Mouse (Mus musculus) right cerebral cortex, postnatal 10 days (tissue): ENCODE results near the gene Rapgef2.
"Not testable (repeated sequence)": the region's sequence is repeated elsewhere in the genome, so short reads cannot be mapped to it uniquely, and the experiment has no call there.

ENCODE experiments used
- DNase-seq, 2 experiments: peaks; one replicate each; pipeline ENCODE4 v3.0.0; 2021; ENCODE audit warnings: low spot score in 2 of 2

Rapgef2 gene

GRCm38 (mm10) chr3:79203821-79204220, 82.5 kb downstream of the Rapgef2 start:
- DNase-seq = no peak

DNA sequence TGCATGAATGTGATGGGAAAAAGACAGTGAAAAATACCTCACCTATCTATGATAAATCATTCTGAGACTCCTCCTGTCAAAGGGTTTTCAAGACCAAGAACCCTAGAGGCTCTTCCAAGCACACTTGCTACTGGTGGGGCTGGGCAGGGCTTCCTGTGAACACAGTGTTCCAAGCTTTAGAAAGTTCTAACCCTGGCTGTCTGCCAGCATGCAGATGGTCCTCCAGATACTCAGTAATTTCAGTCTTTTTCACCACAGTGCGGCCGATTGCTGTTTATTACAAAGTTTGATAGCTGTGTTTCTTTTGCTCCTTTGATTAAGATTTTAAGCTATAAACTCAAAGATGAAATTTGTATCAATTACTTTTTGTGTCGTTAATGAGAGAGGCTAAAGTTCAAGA, 83.1 kb downstream of the Rapgef2 start:
- peak; percentile 81 for DNase-seq

DNA sequence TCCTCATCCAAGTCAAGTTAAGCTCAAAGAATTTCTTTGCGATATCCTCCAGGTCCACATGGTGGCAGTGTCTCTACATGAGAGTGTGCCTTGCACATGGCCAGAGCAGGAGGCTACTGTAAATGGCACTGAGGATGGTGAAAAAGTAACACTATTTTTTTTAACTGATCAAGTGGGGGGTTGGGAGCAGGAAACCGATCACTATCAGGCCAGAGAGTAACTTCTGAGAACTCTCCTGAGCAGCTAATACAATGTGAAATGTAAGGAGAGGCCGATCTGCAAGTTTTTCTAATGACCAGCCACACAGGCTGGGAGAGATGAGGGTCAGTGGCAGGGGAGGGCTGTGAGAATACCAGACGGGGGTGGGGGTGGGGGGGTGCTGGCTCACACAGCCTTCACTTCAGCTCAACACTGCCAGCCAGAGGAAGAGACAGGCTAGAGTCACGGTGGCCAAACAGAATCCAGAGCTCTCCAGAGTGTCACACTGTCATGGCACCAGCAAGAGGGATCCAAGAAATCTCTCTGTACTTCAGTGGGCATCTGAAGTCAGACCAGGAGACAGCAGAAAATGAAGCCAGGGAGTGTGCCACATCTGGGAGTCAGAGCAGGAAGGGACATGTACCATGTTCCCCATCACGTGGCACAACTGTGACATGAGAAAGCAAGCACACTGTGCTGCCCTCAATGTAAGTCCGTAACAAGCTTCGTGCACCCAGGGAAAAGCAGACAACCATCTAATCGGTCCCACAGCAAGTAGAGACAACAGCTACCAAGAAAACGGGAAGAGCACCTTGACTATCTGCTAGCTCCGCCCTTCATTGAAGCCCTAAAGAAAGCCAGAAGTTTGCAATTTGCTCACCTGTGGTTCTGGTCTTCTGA, 83.8 kb downstream of the Rapgef2 start:
- peak; percentile 84 to 86 for DNase-seq

DNA sequence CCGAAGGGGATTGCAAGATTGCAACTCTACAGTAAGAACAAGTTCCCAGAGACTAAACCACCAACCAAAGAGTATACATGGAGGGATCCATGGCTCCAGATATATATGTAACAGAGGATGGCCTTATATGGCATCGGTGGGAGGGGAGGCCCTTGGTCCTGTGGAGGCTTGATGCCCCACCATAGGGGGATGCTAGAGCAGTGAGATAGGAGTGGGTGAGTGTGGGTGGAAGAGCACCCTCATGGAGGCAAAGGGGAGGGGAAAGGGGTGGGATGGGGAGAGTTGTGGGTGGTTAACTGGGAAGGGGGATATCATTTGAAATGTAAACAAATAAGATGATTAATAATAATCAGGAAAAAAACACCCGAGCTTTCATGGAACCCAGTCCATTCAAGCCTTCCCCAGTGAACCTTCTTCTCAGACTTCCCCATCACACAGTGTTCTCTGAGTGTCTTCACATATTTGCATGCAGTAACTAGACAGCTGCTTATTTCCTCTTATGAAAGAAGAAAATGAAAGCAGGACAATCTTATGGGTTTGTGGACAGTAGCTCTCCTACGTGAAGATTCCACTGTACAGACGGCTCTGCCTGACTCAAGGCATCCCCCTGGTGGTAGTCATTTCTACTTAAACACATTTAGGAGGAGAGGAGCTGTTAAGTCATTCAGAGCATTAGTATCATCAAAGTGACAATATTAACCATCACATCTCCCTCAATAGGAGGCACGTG, 89.4 kb downstream of the Rapgef2 start:
- peak; percentile 64 to 75 for DNase-seq

DNA sequence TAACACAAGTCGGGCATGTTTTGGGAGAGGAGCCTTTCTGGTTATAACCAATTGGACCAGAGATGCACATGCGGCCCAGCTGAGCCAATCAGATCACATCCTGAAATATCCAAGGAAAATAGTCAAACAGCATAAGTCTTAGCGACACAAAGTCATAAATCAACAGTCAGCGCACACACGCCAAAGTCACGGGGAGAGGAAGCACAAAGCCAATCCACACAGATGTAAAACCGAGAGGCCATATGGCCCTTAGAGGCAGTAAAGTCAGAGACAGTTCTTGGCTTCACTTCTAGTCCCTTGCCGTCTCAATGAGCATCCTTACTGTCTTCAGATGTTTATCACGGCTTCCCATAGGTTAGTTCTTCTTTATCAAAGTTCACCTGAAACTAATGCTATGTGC, 91.0 kb downstream of the Rapgef2 start:
- DNase-seq = no peak

GRCm38 (mm10) chr3:79194111-79194793, 92.1 kb downstream of the Rapgef2 start:
- DNase-seq = no peak

DNA sequence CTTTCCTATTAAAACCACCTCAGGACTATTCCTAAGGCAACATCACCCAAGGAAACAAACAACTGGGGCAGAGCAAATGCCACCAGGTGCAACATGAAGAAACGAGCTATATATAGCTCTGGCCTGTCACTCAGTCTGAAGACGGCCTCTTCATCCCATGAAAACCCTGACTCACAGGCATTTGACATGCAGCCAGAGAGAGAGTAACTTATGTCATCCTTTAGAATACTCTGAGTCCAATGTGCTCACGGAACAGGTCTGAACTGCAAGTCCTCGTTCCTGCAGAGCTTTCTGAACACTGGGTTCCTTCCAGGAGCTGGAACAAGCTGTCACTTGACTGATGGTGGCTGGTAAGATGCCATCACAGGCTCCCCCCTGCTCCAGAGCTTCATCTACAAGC, 93.3 kb downstream of the Rapgef2 start:
- no peak for DNase-seq

- DNase-seq = no peak
Measured at GRCm38 (mm10) chr3:79191981-79192380, 94.3 kb downstream of the Rapgef2 start.

DNA sequence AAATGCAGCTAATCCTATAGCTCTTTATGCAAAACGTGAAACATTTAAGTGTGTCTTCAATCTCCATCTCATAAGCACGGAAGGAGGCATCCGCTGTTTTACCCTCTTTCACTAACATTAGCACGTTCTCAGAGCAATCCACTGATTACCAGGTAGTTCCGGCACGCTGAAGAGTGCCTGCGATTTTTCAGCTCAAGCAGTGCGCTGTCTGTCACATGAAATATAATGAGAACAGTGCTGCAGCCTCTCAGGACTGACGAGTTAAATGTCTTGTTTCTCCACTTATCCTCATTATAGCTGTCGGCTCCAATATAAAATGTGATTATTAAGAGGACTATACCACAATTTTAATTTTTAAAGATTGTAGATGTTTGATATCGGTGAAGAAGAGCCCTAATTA, 94.8 kb downstream of the Rapgef2 start:
- DNase-seq = no peak

DNA sequence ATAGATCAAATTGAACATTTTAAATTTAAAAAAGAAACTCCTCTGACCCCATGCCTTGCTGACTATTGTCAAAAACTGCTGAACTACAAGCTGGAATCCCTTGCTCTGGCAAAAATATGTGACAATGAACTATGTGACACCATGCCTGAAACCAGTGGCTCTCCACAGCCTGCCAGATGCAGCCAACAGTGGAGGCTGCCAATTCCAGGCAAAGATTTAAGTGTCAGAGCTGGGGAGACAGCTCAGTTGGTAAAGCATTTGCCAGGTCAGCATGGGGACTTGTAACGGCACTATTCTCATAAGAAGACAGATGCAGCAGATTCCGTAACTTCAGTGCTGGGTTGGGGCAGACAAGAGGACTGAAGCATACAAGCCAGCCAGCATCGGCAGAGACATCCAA, 95.9 kb downstream of the Rapgef2 start:
- DNase-seq = no peak

DNA sequence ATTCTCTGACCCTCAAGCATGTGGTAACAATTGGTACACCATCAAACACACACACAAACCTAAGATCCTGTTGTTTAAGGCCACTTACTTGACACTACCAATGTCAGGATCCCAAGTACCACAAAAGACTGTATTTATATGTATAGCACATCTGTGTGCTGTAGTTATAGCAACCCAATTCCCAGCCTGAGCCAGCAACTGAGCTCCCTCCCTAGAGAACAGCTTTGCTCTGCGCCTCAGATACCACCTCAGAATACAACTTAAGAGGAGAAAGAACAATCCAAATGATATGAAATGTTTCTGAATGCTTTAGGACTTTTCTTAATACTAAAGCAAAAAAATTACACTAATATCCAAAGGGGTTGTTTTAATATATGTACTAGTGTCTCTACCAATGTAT, 98.4 kb downstream of the Rapgef2 start:
- no peak for DNase-seq

- no peak for DNase-seq
Measured at GRCm38 (mm10) chr3:79182290-79182689, 104.0 kb downstream of the Rapgef2 start.

DNA sequence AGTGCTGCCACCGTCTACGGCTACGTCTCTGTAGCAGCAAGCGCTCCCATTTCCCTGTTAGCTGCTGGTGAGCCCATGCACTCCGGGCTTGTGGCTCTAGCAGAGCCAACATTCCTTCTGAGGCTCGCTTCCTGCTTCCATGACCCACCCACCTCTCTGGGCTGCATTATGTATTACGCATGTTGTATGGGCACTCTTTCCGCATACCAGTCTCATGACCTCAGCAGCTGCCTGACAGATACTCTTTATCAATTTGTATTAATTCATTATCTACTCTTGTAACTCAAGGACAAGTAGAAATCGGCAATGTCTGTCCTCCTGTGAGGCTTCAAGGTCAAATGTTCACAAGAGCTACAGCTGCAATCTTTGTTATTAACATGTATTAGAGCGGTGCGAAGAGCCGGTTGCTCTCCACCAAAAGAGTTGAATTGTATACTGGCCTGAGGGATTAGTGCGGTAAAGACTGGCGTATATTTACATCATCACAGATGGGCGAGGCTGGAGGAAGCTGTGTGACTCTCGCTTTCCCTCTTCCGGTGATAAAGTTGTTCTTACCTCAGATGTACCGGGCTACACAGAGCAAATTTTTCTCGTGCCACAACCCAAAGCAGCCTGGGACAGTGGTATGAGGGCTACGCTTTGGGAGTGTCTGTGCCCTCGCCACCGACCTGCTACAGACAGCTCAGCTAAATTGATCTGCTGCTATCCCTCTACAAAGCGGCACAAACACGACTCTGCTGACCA, 104.9 kb downstream of the Rapgef2 start:
- peak in 1 of 2 experiments; percentile 26 for DNase-seq

GRCm38 (mm10) chr3:79180086-79180485, 106.2 kb downstream of the Rapgef2 start:
- peak in 1 of 2 experiments; percentile 16 for DNase-seq

DNA sequence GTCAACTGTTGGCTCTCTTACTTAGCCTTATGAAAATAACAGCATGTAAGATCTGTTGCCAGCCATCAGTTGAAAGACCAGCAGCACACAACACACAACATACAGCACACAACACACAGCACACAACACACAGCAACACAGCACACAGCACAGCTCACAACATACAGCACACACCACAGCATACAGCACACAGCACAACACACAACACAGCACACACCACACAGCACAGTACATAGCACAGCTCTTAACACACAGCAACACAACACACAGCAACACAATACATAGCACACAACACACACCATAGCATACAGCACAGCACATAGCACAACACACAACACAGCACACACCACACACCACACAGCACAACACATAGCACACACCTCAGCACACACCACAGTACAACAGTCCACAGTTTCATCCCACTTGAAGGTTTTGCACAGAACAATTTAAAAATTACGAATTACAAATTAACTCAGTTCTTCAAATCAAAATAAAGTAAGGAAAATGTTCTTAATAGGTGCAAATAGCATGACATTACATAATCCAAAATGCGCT, 106.7 kb downstream of the Rapgef2 start:
- peak in 1 of 2 experiments; percentile 15 for DNase-seq

- DNase-seq = peak in 1 of 2 experiments; percentile 23
Measured at GRCm38 (mm10) chr3:79178708-79179107, 107.6 kb downstream of the Rapgef2 start.

- no peak for DNase-seq
Measured at GRCm38 (mm10) chr3:79178070-79178469, 108.2 kb downstream of the Rapgef2 start.

- no peak for DNase-seq
Measured at GRCm38 (mm10) chr3:79177136-79177870, 109.0 kb downstream of the Rapgef2 start.

- no peak for DNase-seq
Measured at GRCm38 (mm10) chr3:79174168-79174567, 112.1 kb downstream of the Rapgef2 start.

DNA sequence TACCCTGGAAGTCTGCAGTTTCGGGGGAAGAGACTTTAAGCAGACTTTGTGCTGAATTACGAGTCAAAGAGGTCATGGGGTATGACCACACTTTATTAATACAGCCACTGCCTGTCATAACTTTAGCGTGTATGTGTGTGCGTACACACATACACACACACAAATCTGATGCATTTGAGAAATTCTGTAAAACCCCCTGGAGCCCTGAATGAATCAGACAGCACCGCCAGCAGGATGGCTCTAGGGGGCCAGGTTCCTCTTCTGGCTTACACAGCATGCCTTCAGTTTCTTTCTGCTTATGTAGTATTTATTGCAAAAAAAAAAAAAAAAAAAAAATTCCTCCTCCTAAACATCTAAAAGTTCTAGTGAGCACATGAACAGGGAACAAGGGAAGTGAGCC, 113.0 kb downstream of the Rapgef2 start:
- DNase-seq = peak in 1 of 2 experiments; percentile 18

DNA sequence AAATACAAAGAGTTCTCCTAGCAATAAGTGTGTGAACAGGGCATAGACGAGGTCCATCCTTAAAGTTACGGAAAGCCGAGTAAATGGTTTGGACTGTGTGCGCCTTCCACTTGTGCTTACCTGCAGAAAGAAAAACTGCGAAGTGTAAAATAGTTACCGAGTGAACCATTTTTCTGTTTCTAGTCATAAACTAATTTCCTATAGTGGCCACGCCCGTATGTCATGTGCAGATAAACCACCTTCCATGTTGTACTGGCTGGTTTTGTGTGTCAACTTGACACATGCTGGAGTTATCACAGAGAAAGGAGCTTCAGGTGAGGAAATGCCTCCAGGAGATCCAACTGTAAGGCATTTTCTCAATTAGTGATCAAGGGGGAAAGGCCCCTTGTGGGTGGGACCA, 115.2 kb downstream of the Rapgef2 start:
- DNase-seq = not testable (repeated sequence)
